Mouse (Mus musculus) stomach, embryonic 14.5 days (tissue): ENCODE data around the gene Ing4. TPM values are rescaled to one million over a fixed set of nuclear protein-coding genes. Genes with fewer than 3 reads are reported as not detected.
A peak's percentile ranks its signal among the peaks of the same experiment; 100 is the strongest.

Experiments
- ATAC-seq: fragments of 200-750 bp; cut with Nextera tagmentation; 2 replicates; pipeline ENCODE4 v1.8.0; 2017; ENCODE audit warnings: low read depth, moderate TSS enrichment; ENCODE audit not compliant: insufficient number of reproducible peaks, insufficient read depth, low FRiP score
- H3K27ac ChIP-seq: fragments of 300-500 bp; sonication (generic); 2 replicates; pipeline ENCODE4 v1.5.1; 2014; ENCODE audit warnings: mild to moderate bottlenecking, low read length, moderate library complexity, mixed read lengths
- H3K27me3 ChIP-seq: fragments of 300-500 bp; sonication (generic); 2 replicates; pipeline ENCODE4 v1.6.1; 2014; ENCODE audit warnings: low read length, control low read depth, mixed read lengths; ENCODE audit not compliant: control insufficient read depth, insufficient read depth
- H3K36me3 ChIP-seq: fragments of 300-500 bp; sonication (generic); 2 replicates; pipeline ENCODE4 v1.6.1; 2014; ENCODE audit warnings: mild to moderate bottlenecking, control low read depth, low read length, moderate library complexity, mixed read lengths; ENCODE audit not compliant: control insufficient read depth, insufficient read depth
- H3K4me1 ChIP-seq: fragments of 300-500 bp; sonication (generic); 2 replicates; pipeline ENCODE4 v1.6.1; 2014; ENCODE audit warnings: low read length, control low read depth, mixed read lengths; ENCODE audit not compliant: control insufficient read depth, insufficient read depth
- H3K4me2 ChIP-seq: fragments of 300-500 bp; sonication (generic); replicated peaks from 2 replicates; pipeline ENCODE4 v1.6.1; 2014; ENCODE audit warnings: low read depth, low read length, control low read depth
- H3K4me3 ChIP-seq: fragments of 300-500 bp; sonication (generic); 2 replicates; pipeline ENCODE4 v1.5.1; 2014; ENCODE audit warnings: low read depth, low read length, control low read depth
- H3K9ac ChIP-seq: fragments of 300-500 bp; sonication (generic); replicated peaks from 2 replicates; pipeline ENCODE4 v1.6.1; 2014; ENCODE audit warnings: low read depth, mild to moderate bottlenecking, control low read depth, low read length, moderate library complexity, mixed read lengths
- H3K9me3 ChIP-seq: fragments of 300-500 bp; sonication (generic); 2 replicates; pipeline ENCODE4 v1.6.1; 2016; ENCODE audit warnings: low read depth, low read length, control low read depth; ENCODE audit not compliant: control insufficient read depth
- WGBS: fragments of 180-500 bp; shearing (Covaris S2); extraction: QIAGEN DNeasy Blood & Tissue Kit; methylation state at CpG from one replicate; pipeline ENCODE4 v1.1.7; 2014; 5-methylcytosine and 5-hydroxymethylcytosine counted together
- polyA plus RNA-seq: library from polyadenylated mRNA; unstranded; fragments of >200 nt; fragmentation: Nextera tagmentation; extraction: Ambion mirVana; gene quantifications from 2 replicates; pipeline ENCODE4 v1.2.1, GENCODE M21; 2014

Ing4 gene
- polyA plus RNA-seq: 118 and 119 TPM in 2 replicates

DNA sequence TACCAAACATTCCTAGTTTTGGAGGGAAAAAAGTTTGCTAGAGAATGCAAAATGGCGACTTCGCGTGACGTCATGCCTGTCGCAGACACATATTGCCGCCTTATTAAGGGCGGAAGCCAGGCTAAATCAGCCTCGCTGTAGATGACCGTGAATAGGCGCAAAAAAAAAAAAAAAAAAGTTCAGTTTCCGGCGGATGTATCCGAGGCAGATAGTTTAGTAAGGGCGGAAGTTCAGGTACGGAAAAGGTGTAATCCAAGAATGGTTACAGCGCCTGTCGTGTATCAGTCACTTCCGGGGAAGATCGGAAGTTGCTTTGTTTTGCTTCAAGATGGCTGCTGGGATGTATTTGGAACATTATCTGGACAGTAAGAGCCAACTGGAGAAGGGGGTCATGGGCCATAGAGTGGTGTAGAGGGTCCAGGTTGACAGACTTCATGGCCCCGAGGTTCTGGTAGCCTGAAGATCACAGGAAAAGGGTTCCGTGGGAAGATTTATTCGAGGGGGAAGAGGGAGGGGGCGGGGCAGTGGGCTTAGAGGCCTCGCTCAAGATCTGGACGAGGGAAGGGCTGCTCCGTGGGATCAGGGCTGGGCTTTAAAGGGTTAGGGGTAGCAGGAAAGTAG is at the start of gene Ing4:
Gene Ing4 (plus strand): TSS at position 228 of the 621 bp plus-strand sequence.
- peak; percentile 95 for ATAC-seq
- WGBS: under 1% methylated on average over 26 of the region's 26 CpGs

GRCm38 (mm10) chr6:124992241-124992640 is 47.3 kb upstream of the Ing4 start:
- Histone ChIP-seq H3K27me3 (peaks cover 16% of the 10 kb centered on the region; the same call in 1 of the 2 replicates), H3K4me1 (peaks cover 8% of the 10 kb centered on the region; the same call in 1 of the 2 replicates)
- ATAC-seq: no peak

More for the DNA sequence above, at the start of gene Ing4:
- Histone ChIP-seq H3K27ac (peak within 1 kb of the TSS; percentile 81), H3K9me3 (no peaks in the 10 kb centered on the region), H3K4me3 (peak within 1 kb of the TSS; percentile 63), H3K4me2 (peak within 1 kb of the TSS; percentile 64), H3K4me1 (no peaks in the 10 kb centered on the region; the same call in 1 of the 2 replicates), H3K9ac (peak within 1 kb of the TSS; percentile 67), H3K36me3 (peaks cover 31% of the 10 kb centered on the region), H3K27me3 (no peaks in the 10 kb centered on the region)

DNA sequence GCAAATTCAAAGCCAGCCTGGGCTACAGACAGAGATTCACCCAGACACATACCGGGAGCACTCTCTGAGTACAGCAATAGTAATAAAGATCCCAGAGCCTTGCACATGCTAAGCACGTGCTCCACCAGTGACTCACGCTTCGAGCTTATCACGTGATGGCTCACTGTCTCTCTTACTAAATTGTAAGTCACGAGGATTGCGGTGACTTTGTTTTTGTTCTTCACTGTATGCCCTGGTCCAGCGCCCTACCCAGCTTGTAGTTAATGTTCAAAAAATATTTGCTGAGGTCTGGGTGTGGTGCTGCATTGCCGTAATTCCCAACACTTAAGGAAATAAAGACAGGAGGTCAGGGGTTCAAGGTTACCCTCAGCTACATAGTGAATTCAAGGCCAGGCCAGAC is 46.2 kb upstream of the Ing4 start:
- Histone ChIP-seq H3K9ac (no peak overlapping the region), H3K4me2 (no peak overlapping the region), H3K4me3 (no peak overlapping the region), H3K27ac (no peak overlapping the region), H3K36me3 (no peaks in the 10 kb centered on the region), H3K4me1 (peaks cover 10% of the 10 kb centered on the region; the same call in 1 of the 2 replicates), H3K9me3 (no peaks in the 10 kb centered on the region), H3K27me3 (peaks cover 20% of the 10 kb centered on the region; the same call in 1 of the 2 replicates)
- 74% methylated on average over 9 of the region's 9 CpGs for WGBS
- no peak for ATAC-seq

More at GRCm38 (mm10) chr6:124992241-124992640, 47.3 kb upstream of the Ing4 start:
- no peak overlapping the region for H3K4me3 ChIP-seq
- H3K27ac ChIP-seq: no peak overlapping the region
- no peak overlapping the region for H3K9ac ChIP-seq
- H3K4me2 ChIP-seq: no peak overlapping the region
- WGBS: 65% methylated on average over 4 of the region's 4 CpGs
- no peaks in the 10 kb centered on the region for H3K9me3 ChIP-seq
- H3K36me3 ChIP-seq: no peaks in the 10 kb centered on the region

- Histone ChIP-seq H3K27ac (no peak overlapping the region), H3K36me3 (no peaks in the 10 kb centered on the region), H3K9me3 (no peaks in the 10 kb centered on the region), H3K27me3 (peaks cover 25% of the 10 kb centered on the region), H3K4me1 (peaks cover 10% of the 10 kb centered on the region; the same call in 1 of the 2 replicates), H3K4me2 (no peak overlapping the region), H3K9ac (peak overlapping the region; percentile 12; the same call in 1 of the 2 replicates), H3K4me3 (no peak overlapping the region)
- no peak for ATAC-seq
- 11% methylated on average over 11 of the region's 11 CpGs for WGBS
These were observed 45.7 kb upstream of the Ing4 start for GRCm38 (mm10) chr6:124993876-124994275.

GRCm38 (mm10) chr6:124995246-124995645 is 44.3 kb upstream of the Ing4 start:
- H3K27ac ChIP-seq: no peak overlapping the region
- H3K4me1 ChIP-seq: peaks cover 10% of the 10 kb centered on the region; the same call in 1 of the 2 replicates
- 70% methylated on average over 7 of the region's 7 CpGs for WGBS
- H3K9me3 ChIP-seq: no peaks in the 10 kb centered on the region
- ATAC-seq: no peak
- no peak overlapping the region for H3K4me2 ChIP-seq
- H3K36me3 ChIP-seq: no peaks in the 10 kb centered on the region
- no peak overlapping the region for H3K9ac ChIP-seq
- H3K4me3 ChIP-seq: no peak overlapping the region
- peaks cover 35% of the 10 kb centered on the region for H3K27me3 ChIP-seq

DNA sequence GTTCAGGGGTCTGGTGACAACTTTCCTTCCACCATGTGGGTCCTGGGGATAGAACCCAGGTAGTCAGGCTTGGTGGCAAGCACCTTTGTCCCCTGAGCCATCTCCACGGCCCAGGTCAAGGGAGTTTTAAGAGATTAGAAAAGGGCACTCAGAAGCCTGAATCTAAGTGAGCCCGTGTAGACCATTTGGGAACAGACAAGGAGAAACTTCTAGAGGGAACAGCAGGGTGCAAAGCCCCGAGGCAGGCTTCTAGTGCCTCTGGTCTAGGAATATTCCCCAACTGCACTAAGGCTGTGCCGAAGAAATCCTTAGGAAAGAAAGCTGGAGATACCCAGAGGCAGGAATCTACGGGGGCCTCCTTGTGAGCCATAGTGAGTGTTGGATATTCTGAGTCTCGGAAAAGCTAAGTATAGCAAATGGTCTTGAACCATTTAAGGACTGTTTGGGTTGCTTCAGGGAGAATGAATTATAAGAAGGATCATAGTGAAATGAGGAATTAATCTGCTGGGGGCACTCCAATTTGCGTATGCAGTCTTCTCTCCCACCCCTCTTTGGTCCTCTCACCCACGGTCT is 43.6 kb upstream of the Ing4 start:
- no peak for ATAC-seq
- WGBS: 39% methylated on average over 8 of the region's 8 CpGs
- Histone ChIP-seq H3K36me3 (no peaks in the 10 kb centered on the region), H3K4me1 (peaks cover 10% of the 10 kb centered on the region; the same call in 1 of the 2 replicates), H3K27ac (no peak overlapping the region), H3K4me3 (no peak overlapping the region), H3K9ac (no peak overlapping the region), H3K27me3 (peaks cover 35% of the 10 kb centered on the region), H3K9me3 (no peaks in the 10 kb centered on the region), H3K4me2 (no peak overlapping the region)

DNA sequence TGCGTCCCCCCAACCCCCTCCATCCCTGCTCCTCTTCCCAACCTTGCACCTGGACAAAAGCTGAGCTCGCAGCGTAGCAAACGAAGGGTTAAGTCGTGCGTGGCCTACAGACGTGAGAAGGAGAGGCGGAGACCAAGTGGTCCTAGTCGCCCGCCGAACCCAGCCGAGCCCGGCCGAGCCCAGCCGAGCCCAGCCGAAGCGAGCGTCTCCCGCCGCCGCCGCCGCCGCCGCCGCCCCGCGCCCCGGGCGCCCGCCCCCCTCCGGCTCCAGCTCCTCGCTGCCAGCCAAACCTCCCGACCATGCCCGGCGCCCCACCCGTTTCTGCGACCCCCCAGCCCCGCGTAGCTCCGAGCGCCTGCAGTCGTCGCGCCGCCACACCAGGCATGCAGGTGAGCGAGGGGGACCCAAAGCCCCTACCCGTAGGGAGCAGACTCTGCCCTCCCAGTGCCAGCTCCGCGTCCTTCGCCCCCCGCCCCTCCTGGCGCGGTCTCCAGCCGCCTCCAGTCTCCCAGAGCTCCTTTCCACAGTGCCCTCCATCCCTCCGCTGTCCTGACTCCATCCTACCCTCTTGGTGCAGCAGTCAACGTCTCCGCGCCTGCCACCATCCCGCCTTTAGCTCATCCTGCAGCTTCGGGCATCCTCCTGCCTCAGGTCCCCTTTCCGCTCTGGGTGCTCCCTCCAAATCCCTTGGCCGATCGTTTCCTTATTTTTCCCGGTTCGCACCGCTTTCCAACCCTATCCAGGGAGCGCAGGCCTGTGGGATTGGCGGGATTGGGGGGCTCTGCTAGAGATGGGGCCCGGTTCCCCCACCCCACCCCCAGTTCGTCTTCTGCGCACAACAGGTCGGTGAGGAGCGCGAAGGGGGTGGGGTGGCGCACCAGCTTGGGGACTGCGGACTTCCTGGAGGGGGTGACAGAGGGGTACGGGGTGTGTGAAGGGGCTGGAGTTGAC is 42.7 kb upstream of the Ing4 start, which contains the start of gene Pianp:
Gene Pianp (plus strand): TSS at position 144 of the 951 bp plus-strand sequence.
- H3K4me3 ChIP-seq: peak within 1 kb of the TSS; percentile 60
- 1% methylated on average over 67 of the region's 78 CpGs for WGBS
- H3K4me2 ChIP-seq: peak within 1 kb of the TSS; percentile 99
- peak within 1 kb of the TSS; percentile 50 for H3K9ac ChIP-seq
- no peaks in the 10 kb centered on the region for H3K9me3 ChIP-seq
- peaks cover 35% of the 10 kb centered on the region for H3K27me3 ChIP-seq
- H3K4me1 ChIP-seq: peaks cover 10% of the 10 kb centered on the region; the same call in 1 of the 2 replicates
- peak; percentile 59; the same call in 1 of the 2 replicates for ATAC-seq
- H3K27ac ChIP-seq: no peak within 1 kb of the TSS
- H3K36me3 ChIP-seq: no peaks in the 10 kb centered on the region

GRCm38 (mm10) chr6:124998066-124998465 is 41.5 kb upstream of the Ing4 start:
- Histone ChIP-seq H3K36me3 (no peaks in the 10 kb centered on the region), H3K27me3 (peaks cover 35% of the 10 kb centered on the region), H3K4me1 (peaks cover 10% of the 10 kb centered on the region; the same call in 1 of the 2 replicates), H3K9ac (no peak overlapping the region), H3K9me3 (no peaks in the 10 kb centered on the region), H3K4me2 (no peak overlapping the region), H3K4me3 (no peak overlapping the region), H3K27ac (no peak overlapping the region)
- 8% methylated on average over 8 of the region's 8 CpGs for WGBS
- no peak for ATAC-seq
